Comparison of ENCODE assay signal across 22 mouse cellular contexts in genomic region chr17:65789576-65789975, GRCm38 (mm10). TPM values are rescaled to one million over a fixed set of nuclear protein-coding genes. Genes with fewer than 3 reads are reported as not detected.
DNase-seq lines count a peak whose midpoint lies in the region; ATAC-seq and TF ChIP-seq lines count a peak whose summit lies in the region.
"Had no signal": no experiment of that assay in that cellular context is flagged by ENCODE, and none has a peak within 500 bp of the region (broad histone marks: within the 10 kb centered on the region; RNA-seq: fewer than 3 reads in every experiment).

No protein-coding gene starts in this region.

- ATAC-seq in activated CD4-positive, CD25-positive, alpha-beta regulatory T cell, adult 4 months: no peak
- ATAC-seq: forebrain, embryonic 14.5 days; forebrain, embryonic 16.5 days had no signal

- H3K4me3 ChIP-seq in gastrocnemius, adult 2 months: no peak overlapping the region
- H3K4me3 ChIP-seq: embryonic facial prominence, embryonic 13.5 days; embryonic facial prominence, embryonic 15.5 days; erythroblast, embryonic 14.5 days; forebrain, embryonic 10.5 days; forebrain, embryonic 12.5 days had no signal

- peak overlapping the region; percentile 69 for H3K27ac ChIP-seq in gastrocnemius, adult 2 months
- H3K27ac ChIP-seq: embryonic facial prominence, embryonic 13.5 days; embryonic facial prominence, embryonic 15.5 days; forebrain, embryonic 10.5 days; forebrain, embryonic 12.5 days had no signal

- intact Hi-C loops in gastrocnemius, adult 2 months (cut with DNase I): loop anchor here (5.0 kb wide), 1 partner anchor 177 kb away; the partner anchor contains the start of gene Vapa
- intact Hi-C loops in gastrocnemius, postnatal 36 days (cut with DNase I): no loop called here
- intact Hi-C loops in heart, postnatal 14 days (cut with DNase I): no loop called here

- no peak for TF ChIP-seq CTCF in gastrocnemius, adult 2 months (IDR thresholded peaks at IDR 0.05)

- peak; percentile 72 for DNase-seq in gastrocnemius, adult 2 months
- DNase-seq in gastrocnemius, postnatal 36 days: no peak
- peak; percentile 87 for DNase-seq in heart, adult 11 months
- DNase-seq in heart, postnatal 14 days: no peak
- DNase-seq in gastrocnemius, postnatal 25 days: peak; percentile 43
- peak; percentile 40 for DNase-seq in skeletal muscle tissue, adult 2 months (ENCODE audit: low read depth, low spot score)
- DNase-seq: adrenal gland, adult 8-10 months; cerebellum, adult 11 months; cerebellum, adult 18-20 months; cerebellum, adult 8-10 months; cerebellum, adult 9-11 months; cerebellum, postnatal 14 days; cerebellum, postnatal 36 days; embryo, embryonic 11 days had no signal

RNA-seq across cellular contexts. Expression of gene Ppp4r1, which starts 7.2 kb away (rescaled TPM):
- 10 to 100 TPM; 24.8 to 30.3 TPM for total RNA-seq in gastrocnemius, adult 2 months (2021)
- 10 to 100 TPM; 23.8 to 28.5 TPM for total RNA-seq in gastrocnemius, postnatal 36 days (2021)
- total RNA-seq in heart, postnatal 14 days (2021): 10 to 100 TPM; 51.8 to 58.6 TPM
- total RNA-seq in gastrocnemius, postnatal 25 days (2021): 10 to 100 TPM; 19.9 to 24.3 TPM
- polyA plus RNA-seq in activated CD4-positive, CD25-positive, alpha-beta regulatory T cell, adult 4 months (2017; shearing (Covaris generic)): 10 to 100 TPM; 20.0 to 21.8 TPM

RNA-seq across cellular contexts. Expression of gene Rab31, which starts 17.0 kb away (rescaled TPM):
- total RNA-seq in gastrocnemius, adult 2 months (2021): 1 to 10 TPM; 3.4 to 7.4 TPM
- total RNA-seq in gastrocnemius, postnatal 36 days (2021): 1 to 10 TPM; 4.7 to 5.5 TPM
- 10 to 100 TPM; 25.7 to 28.7 TPM for total RNA-seq in heart, postnatal 14 days (2021)
- total RNA-seq in gastrocnemius, postnatal 25 days (2021): 1 to 10 TPM; 6.9 to 8.1 TPM
- 1 to 10 TPM; 2.6 to 3.0 TPM for polyA plus RNA-seq in activated CD4-positive, CD25-positive, alpha-beta regulatory T cell, adult 4 months (2017; shearing (Covaris generic))
- polyA plus RNA-seq: erythroblast, embryonic 14.5 days had no signal

Comparison
In these comparisons a context has a peak if more than half of its experiments do, and no peak if none do; other contexts are left out.
1. DNase-seq: peak in gastrocnemius, adult 2 months (single experiment), heart, adult 11 months (single experiment), gastrocnemius, postnatal 25 days (single experiment) and skeletal muscle tissue, adult 2 months (single experiment); none in gastrocnemius, postnatal 36 days (0 of 2) and heart, postnatal 14 days (0 of 2).